Mouse (Mus musculus) thymus, postnatal 36 days (tissue): ENCODE data around the gene Oxct2b.
A peak's percentile ranks its signal among the peaks of the same experiment; 100 is the strongest.
"Not testable (repeated sequence)": the region's sequence is repeated elsewhere in the genome, so short reads cannot be mapped to it uniquely, and the experiment has no call there.

Source experiments
- DNase-seq, 2 experiments: peaks; one replicate each; pipeline ENCODE4 v3.0.0; 2022; ENCODE audit warnings: mixed read lengths in 2 of 2

Oxct2b gene

DNA sequence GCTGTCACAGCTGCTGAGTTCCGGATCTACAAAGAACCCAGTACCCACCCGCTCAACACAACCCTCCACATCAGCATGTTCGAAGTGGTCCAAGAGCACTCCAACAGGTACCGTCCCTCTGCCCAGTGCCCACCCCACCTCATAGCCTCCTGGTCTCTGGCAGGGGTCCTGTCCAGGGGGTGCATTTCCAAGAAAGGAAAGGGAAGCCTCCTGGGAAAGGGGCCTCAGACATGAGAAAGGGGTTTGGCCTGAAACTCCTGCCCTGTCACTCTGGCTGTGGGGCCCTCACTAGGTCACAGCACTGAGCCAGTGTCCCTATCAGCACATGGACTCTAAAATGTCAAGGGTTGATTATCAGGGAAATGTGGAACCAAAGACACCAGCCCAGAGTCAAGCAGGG lies 1.4 kb upstream of the Oxct2b start:
- not testable (repeated sequence) for DNase-seq

DNA sequence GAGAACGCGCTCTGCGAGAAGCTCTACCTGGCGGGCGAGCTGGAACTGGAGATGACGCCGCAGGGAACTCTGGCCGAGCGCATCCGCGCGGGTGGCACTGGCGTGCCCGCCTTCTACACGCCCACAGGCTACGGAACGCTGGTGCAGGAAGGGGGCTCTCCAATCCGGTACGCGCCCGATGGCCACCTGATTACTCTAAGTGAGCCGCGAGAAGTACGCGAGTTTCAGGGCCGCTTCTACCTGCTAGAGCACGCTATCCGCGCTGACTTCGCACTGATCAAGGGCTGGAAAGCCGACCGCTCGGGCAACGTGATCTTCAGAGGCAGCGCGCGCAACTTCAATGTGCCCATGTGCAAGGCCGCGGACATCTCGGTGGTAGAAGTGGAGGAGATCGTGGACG lies 574 bp downstream of the Oxct2b start:
- DNase-seq: not testable (repeated sequence)

DNA sequence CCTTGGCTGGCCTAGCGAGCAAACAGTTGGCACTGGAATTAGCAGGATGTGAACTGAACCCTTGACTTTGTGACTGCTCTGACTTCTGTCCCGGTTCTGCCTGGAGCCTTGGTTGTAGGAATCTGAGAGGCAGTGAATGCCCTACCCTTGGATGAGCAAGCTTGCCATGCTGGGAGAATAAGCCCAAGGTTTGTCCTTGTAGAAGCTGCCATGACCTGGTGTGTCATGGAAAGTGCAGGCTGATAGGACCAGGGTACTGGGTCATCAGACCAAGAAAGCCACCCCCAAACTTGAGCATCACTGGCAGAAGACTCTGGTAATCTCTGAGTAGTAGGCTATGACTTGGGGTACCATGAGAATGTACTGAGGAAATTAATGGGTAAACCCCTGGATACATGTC lies 5.2 kb downstream of the Oxct2b start:
- no peak for DNase-seq

DNA sequence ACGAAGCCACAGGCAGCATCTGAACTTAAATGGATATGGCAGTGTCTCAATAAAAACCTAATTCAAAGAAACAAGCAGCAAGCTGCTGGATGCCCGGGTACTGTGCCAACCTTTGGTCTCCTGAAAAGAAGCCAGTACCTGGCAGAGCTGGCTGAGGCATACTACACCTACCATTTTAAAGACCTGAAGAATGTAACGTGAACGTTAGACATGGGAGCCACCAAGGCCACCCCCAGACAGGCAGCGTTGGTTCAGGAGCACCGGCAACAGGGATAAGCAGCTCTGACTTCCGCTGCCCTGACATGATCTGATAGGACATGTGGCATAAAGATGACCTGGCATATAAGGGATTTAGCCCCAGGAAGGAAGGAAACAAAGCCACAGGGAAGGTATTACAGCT lies 10.6 kb downstream of the Oxct2b start:
- DNase-seq: no peak

DNA sequence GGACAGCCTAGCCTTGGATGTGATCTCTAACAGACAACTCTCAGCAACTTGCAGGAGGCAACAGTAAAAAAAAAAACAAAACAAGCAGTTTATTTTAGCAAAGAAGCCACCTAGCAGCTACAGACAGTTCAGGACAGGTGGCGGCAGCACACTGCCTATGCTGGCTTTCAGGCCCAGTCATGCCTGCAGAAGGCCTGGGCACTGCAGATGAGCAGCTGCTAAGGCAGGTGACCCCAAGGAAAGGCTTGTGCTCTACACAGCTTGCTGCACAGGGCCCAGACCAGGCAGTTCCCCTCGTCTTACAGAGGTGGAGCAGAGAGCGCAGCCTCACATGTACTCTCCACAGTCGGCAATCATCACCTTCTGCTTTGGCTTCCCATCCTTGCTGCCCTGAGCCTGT lies 11.0 kb downstream of the Oxct2b start:
- DNase-seq: no peak

DNA sequence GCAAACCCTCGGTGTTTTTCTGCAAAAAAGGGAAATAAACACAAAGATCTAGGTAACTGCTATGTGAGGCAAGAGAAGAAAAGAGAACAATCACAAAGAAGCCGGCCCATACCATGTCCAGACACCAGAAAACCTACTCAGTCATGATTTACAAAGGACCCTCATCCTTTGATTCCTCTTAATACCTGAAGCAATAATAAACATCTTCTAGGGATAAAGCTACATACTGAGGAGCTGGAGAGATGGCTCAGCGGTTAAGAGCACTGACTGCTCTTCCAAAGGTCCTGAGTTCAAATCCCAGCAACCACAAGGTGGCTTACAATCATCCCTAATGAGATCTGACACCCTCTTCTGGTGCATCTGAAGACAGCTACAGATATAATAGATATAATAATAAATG lies 21.5 kb downstream of the Oxct2b start:
- DNase-seq: no peak

DNA sequence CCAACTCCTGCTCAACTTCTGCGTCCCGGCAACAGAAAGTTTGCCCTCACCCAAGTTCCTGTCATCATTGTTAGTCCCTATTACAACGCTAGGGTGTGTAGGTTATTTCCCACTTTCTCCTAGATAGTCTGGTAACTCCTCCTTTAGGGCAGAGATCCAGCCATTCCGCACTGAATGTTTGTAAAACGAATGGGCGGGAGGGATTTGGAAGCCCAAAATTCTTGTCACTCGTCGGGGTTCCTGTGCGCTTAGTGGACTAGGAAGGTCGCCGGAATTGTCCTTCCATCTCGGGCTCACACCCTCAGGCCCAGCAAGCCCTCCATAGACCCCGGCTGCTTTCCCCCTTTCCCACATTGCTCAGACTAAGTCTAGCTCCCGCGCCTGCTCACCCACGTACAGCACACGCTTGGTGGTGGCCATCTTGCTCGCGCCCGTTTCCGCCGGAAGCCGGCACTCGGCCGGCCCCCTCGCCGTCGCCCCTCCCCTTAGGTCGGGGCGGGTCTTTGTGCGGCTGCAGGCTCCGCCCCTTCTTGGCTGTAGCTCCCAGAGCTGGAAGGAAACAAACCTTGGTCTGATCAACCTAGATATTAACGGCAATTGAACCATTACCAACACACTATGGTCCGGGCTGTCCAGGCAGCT lies 23.6 kb downstream of the Oxct2b start, which contains the start of gene Ppie:
Gene Ppie, minus strand, starts transcription at position 439 of the 642 bp plus-strand sequence.
- DNase-seq: peak; percentile 63 to 70

DNA sequence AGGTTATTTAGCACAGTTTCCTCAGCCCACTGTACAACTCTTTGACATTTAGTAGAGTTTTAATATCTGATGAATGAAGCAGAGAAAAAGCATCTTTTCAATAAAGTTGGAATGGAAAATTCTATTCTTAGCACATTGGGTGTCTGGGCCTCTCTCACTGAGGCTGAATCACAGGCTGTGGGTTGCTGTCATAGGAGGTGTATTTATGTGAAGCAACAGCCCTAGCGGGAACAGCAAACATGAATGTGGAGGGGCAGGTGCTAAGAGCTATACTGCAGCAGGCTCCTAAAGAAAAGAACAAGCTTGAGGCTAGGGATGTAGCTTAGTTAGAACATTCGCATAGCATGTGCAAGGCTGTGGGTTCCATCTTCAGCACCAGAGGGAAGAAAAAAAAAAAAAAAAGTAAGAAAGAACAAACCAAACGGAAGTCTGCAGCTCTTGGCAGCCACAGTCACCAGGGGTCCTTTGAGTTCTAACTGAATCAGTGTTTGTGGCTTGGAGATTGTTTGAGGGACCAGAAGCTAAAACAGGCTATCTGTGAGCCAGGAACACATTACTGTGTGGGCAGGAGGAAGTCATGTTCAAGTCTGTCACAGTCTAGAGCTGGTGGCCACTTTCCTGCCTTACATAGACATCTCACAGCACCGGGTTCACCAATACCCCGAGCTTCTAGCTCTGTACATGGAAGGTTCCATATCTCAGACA lies 31.5 kb downstream of the Oxct2b start:
- peak; percentile 5 to 9 for DNase-seq

DNA sequence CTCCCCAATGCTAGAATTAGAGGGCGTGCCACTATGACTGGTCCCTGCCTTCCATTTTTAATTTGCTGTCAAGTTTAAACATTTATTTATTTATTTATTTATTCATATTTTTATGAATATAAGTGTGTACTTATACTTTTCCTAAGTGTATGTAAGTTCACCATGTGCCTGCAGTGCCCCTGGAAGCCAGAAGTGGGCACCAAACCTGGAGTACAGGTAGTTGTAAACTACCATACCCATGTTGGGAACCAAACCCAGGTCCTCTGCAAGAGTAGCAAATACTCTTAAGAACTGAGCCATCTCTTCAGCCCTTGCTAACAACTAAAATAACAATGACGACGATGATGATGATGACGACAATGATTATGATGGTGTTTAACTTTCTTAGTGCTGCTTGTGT lies 35.9 kb downstream of the Oxct2b start:
- DNase-seq: no peak

DNA sequence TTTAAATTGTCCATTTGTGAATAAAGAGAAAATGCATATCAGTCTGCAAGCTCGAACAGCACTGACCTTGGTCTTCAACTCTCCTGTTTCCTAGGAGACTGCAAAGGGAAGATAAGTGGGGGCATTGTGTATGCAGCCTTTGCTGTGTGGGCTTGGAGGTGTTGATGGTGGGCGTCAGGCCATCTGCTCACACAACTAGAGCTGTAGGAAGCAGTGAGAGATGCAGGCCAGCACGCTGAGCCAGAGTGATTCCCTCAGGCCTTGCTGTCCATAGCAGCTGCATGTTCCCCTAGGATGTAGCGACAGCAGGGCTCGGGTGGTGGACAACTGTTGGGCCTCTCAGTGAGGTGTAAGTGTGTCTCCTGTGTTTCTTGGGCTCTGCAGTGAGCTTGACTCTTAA lies 36.9 kb downstream of the Oxct2b start:
- DNase-seq: no peak

DNA sequence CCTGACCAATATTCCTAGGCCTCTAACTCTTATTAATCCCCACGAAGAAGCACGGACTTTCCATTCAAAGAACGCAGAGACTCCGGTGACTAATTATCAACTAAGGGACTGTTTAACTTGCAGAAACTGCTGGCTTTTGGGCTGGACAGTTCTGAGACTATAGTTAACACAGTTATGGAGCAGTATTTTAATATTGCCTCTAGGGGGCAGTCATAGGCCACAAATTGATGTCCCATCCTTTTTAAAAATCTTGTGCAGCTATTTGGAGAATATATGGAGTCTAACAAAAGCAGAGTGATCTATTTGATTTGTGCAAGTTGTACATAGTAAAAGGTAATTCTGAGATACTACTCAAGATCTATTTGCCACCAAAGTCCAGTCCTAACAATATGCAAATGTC lies 38.9 kb downstream of the Oxct2b start:
- DNase-seq: no peak

DNA sequence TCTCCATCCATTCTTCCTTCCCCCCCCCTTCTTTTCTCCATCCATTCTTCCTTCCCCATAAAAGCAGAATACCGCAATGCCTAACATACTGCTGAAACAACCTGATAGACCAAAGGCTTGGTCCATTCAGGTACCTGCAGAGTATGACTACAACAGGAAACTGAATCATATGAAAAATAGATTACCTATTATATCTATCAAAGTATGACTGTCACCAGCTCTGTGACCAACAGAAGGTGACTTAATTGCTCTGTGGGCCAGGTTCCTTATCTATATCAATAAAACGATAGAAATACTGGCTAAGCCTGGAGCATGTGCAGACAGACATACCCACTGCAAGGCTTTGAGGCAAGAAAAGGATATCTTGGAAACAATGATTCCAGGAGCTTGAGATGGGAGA lies 39.4 kb downstream of the Oxct2b start:
- no peak for DNase-seq

DNA sequence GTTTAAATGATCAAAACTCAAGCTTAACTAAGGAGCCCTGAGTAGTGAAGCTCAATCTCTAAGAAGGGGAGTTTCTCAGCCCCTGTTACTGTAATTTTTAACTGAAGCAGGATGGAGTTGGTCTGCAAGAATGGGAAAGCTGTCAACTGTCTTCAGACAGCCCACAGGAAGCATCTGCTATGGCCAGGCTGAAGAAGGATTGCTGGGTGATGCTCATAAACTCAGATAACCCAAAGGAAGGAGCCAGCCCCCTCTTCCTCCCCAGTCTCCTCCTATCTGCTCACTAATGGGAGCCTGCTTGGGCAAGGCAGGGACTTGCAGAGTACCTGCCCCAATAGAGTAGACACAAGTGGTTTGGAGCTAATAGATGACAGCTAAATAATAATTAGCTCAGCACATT lies 39.8 kb downstream of the Oxct2b start:
- DNase-seq: no peak

DNA sequence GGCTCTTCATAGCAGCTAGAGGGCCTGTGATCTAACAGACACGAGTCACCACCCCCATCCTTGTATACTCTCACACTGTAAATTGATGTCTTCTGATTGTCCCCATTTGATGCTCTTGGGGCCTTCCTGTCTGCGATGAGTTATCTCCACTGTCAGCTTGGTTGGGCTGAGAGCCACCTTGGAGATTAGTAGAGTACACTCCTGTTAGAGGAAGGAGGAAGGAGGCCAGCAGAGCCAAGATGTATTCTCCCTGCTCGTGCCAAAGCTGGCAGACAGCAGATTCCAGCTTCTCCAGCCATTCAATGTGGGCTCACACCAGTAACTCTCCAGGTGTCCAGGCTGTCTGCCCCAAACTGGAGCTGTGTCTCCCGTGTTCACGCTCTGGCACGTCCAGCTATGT lies 44.5 kb downstream of the Oxct2b start:
- DNase-seq: no peak

DNA sequence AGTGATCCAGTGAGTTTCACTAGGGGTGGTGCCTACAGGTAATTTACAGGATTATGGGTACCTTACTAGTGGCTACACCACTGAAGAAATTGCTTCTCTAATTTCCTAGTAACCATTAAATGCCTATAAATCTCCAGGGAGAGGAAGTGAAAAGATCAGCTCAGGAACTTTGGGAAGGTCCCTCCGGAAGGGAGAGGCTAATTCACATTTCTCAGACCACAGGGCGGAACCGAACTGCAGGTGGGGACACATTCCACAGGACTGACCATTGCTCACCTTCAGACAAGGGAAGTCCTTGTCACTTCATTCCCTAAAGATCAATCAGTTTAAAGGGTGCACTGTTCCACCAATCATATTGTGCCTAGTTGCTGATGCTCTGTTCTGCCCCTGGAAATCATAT lies 45.2 kb downstream of the Oxct2b start:
- DNase-seq: not testable (repeated sequence)

DNA sequence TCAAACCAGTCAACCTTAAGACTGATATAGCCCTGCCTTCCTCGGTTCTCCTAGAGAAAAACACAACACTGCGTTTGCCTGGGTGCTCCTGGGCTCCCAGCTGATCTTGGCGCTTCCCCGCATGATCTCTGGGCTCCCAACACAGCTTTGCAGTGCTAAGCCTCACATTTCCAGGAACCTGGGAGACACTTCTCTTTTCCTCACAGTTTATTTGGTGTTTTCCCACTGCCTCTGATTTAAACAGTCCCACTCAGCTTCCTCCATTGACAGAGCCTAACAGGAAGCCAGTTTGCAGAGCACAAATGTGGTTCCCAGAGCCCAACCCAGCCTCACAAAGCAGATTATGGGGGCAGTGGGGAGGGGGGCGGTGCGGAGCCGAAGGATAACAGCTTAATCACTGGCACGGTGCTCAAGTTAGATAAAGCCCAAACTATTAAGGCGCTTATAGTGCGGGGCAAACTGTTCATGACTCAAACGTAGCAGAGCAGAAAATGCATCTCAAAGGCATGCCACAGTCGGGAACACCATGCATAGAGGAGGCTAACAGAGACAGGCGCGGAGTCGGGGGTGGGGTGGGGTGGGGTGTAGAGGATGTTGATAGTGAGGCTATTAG lies 46.3 kb downstream of the Oxct2b start:
- DNase-seq: no peak

DNA sequence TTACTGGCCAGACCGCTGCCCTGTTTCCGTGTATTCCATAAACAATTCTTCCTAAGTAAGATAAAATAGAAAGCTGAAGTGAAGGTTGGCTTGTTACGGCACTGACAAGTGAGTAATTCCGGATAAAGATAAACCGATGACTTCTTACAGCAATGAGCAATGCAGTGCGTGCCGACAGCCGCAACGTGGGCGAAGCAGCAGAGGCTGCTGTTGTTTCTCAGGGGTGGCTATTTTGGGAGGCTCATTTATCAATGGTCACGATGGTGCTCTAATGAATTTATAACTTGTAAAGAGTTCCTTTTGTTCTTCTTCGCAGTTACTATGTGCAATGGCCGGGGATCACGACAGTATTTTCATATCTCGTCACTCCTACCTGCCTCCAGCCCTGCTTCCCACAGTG lies 48.1 kb downstream of the Oxct2b start:
- no peak for DNase-seq
